Mouse (Mus musculus): ENCODE results near the gene Chrna5.

Chrna5 gene

DNA sequence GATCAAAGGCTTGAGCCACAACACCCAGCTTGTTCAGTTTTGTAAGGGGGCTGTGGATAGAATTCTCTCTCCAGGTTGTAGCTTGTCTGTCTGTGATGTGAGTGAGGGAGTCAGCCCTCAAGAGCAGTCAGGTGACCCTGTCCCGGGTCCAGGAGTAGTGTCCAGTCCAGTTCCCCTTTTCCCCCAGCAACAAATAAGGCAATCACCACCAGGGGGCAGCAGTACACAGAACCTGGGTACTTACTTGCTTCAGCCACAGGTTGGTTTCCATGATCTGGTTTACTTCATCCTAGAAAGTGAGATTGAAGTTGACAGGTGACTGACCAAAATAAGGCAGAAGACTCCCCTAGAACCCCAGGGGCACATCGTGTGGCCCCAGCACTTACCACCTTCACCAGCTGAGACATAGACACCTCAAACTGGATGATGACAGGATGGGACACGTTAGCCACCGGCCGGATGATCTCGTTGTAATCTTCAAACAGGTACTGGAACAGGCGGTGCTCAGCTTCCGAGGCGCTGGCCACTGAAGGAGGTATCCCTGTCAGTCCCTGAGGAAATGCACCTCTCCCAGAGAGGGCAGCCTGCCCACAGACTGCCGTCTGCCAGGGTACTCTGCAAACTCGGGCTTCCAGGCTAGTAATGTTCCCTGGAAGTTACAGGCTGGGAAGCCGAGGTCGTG is 43.4 kb downstream of the Chrna5 start:
- peak; percentile 76 for DNase-seq

GRCm38 (mm10) chr9:55025534-55026274 is 45.0 kb downstream of the Chrna5 start:
- no peak for DNase-seq

GRCm38 (mm10) chr9:55026275-55026663 is 45.6 kb downstream of the Chrna5 start, which contains the start of gene Chrna3:
Chrna3 (minus strand) TSS chr9:55026562.
- no peak for DNase-seq

- DNase-seq = no peak
These were observed 50.9 kb downstream of the Chrna5 start for GRCm38 (mm10) chr9:55031435-55032167.

- no peak for DNase-seq
These were observed 58.3 kb downstream of the Chrna5 start for GRCm38 (mm10) chr9:55038948-55039347.

- DNase-seq = no peak
These were observed 59.3 kb downstream of the Chrna5 start for GRCm38 (mm10) chr9:55039983-55040382.

GRCm38 (mm10) chr9:55041389-55041788 is 60.7 kb downstream of the Chrna5 start:
- DNase-seq = no peak

GRCm38 (mm10) chr9:55043688-55044087 is 63.0 kb downstream of the Chrna5 start:
- DNase-seq = no peak

- no peak for DNase-seq
These were observed 64.3 kb downstream of the Chrna5 start for GRCm38 (mm10) chr9:55045001-55045400.

- no peak for DNase-seq
These were observed 66.1 kb downstream of the Chrna5 start for GRCm38 (mm10) chr9:55046764-55047163.

- no peak for DNase-seq
These were observed 67.7 kb downstream of the Chrna5 start, which contains the start of gene Chrnb4 for GRCm38 (mm10) chr9:55048211-55048880. Chrnb4 (minus strand) TSS chr9:55048779.

DNA sequence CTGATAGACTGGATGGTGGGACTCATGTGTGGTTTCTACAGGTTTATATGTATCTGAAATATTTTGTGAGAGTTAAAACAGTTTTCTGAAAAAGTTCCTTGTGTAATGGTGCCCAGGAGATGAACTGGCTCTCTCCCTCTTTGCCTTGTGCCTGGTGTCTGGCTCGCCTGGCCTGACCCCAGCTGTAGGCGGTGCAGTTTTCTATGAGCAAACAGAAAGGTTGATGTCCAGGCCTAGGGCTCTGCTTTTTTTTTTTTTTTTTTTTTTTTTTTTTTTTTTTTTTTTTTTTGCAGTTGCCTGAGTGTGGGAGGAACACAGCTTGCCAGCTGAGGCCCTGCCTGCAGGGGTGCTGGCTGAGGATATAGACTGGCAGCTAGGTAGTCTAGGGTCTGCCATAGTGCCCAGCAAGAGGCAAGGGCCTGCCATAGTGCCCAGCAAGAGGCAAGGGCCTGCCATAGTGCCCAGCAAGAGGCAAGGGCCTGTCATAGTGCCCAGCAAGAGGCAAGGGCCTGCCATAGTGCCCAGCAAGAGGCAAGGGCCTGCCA is 74.8 kb downstream of the Chrna5 start:
- no peak for DNase-seq
